Mouse (Mus musculus): ENCODE results near the gene Hlf.

Hlf gene

GRCm38 (mm10) chr11:90340836-90341235, 49.9 kb downstream of the Hlf start:
- DNase-seq (ENCODE audit: low read depth), result no peak

GRCm38 (mm10) chr11:90334816-90335215, 55.9 kb downstream of the Hlf start:
- no peak for DNase-seq (ENCODE audit: low read depth)

GRCm38 (mm10) chr11:90332737-90333136, 58.0 kb downstream of the Hlf start:
- no peak for DNase-seq (ENCODE audit: low read depth)

- DNase-seq (ENCODE audit: low read depth), result no peak
Observed at GRCm38 (mm10) chr11:90330202-90330694, 60.4 kb downstream of the Hlf start.

GRCm38 (mm10) chr11:90326836-90327235, 63.9 kb downstream of the Hlf start:
- no peak for DNase-seq (ENCODE audit: low read depth)

- DNase-seq (ENCODE audit: low read depth), result no peak
Observed at GRCm38 (mm10) chr11:90326146-90326545, 64.5 kb downstream of the Hlf start.

- DNase-seq (ENCODE audit: low read depth), result no peak
Observed at GRCm38 (mm10) chr11:90324597-90324996, 66.1 kb downstream of the Hlf start.

- no peak for DNase-seq (ENCODE audit: low read depth)
Observed at GRCm38 (mm10) chr11:90320922-90321321, 69.8 kb downstream of the Hlf start.

GRCm38 (mm10) chr11:90317482-90317881, 73.2 kb downstream of the Hlf start:
- DNase-seq (ENCODE audit: low read depth), result peak; percentile 57

GRCm38 (mm10) chr11:90314606-90315005, 76.1 kb downstream of the Hlf start:
- no peak for DNase-seq (ENCODE audit: low read depth)

- peak; percentile 48 for DNase-seq (ENCODE audit: low read depth)
Observed at GRCm38 (mm10) chr11:90306993-90307392, 83.7 kb downstream of the Hlf start.

GRCm38 (mm10) chr11:90306067-90306466, 84.6 kb downstream of the Hlf start:
- no peak for DNase-seq (ENCODE audit: low read depth)

GRCm38 (mm10) chr11:90294622-90295021, 96.1 kb downstream of the Hlf start:
- DNase-seq (ENCODE audit: low read depth), result no peak

GRCm38 (mm10) chr11:90292766-90293165, 97.9 kb downstream of the Hlf start:
- no peak for DNase-seq (ENCODE audit: low read depth)

- DNase-seq (ENCODE audit: low read depth), result no peak
Observed at GRCm38 (mm10) chr11:90291156-90291555, 99.5 kb downstream of the Hlf start.

GRCm38 (mm10) chr11:90286550-90287154, 104.0 kb downstream of the Hlf start:
- DNase-seq (ENCODE audit: low read depth), result no peak

Measured in naive thymus-derived CD4-positive, alpha-beta T cell, adult 2 months (primary cell).